Comparison of ENCODE assay signal across 21 mouse cellular contexts in genomic region chr6:103381030-103381429, GRCm38 (mm10).
DNase-seq lines count a peak whose midpoint lies in the region; ATAC-seq and TF ChIP-seq lines count a peak whose summit lies in the region.
"Had no signal": no experiment of that assay in that cellular context is flagged by ENCODE, and none has a peak within 500 bp of the region (broad histone marks: within the 10 kb centered on the region; RNA-seq: fewer than 3 reads in every experiment).

No protein-coding gene starts in this region.

- no peaks in the 10 kb centered on the region for H3K27me3 ChIP-seq in midbrain, embryonic 12.5 days
- H3K27me3 ChIP-seq in heart, adult 2 months (ENCODE audit: control insufficient read depth, insufficient read depth, low read length) = no peaks in the 10 kb centered on the region
- H3K27me3 ChIP-seq: CH12.LX; embryonic facial prominence, embryonic 15.5 days; limb, embryonic 12.5 days had no signal

- H3K9ac ChIP-seq in midbrain, embryonic 12.5 days (replicated peaks) = no peak overlapping the region
- H3K9ac ChIP-seq in heart, adult 2 months (ENCODE audit: low read depth, low read length) = no peak overlapping the region
- H3K9ac ChIP-seq: embryonic facial prominence, embryonic 15.5 days; limb, embryonic 12.5 days; liver, embryonic 14.5 days had no signal

- DNase-seq in cerebellum, postnatal 10 days = peak; percentile 12 to 19
- no peak for DNase-seq in cerebellum, adult 11 months
- DNase-seq in retina, postnatal 1 day = peak; percentile 14
- DNase-seq in retina, embryonic 14.5 days (ENCODE audit: low spot score) = no peak
- DNase-seq in ovary, postnatal 36 days (ENCODE audit: low spot score) = no peak
- no peak for DNase-seq in heart, adult 2 months
- DNase-seq: cerebellum, adult 18-20 months; gastrocnemius, postnatal 36 days; heart, postnatal 36 days; kidney, adult 11 months; kidney, postnatal 36 days; lung, postnatal 36 days; right cerebral cortex, postnatal 14 days; thymus, postnatal 4 days had no signal

- peak; percentile 50 for ATAC-seq in midbrain, embryonic 12.5 days (ENCODE audit: low FRiP score, low read depth)
- no peak for ATAC-seq in monocyte, adult 5-6 weeks (replicated peaks; ENCODE audit: insufficient number of reproducible peaks, low FRiP score, low TSS enrichment, poor library complexity, severe bottlenecking)

- no peak overlapping the region for H3K4me2 ChIP-seq in midbrain, embryonic 12.5 days (replicated peaks)
- H3K4me2 ChIP-seq: embryonic facial prominence, embryonic 15.5 days; heart, embryonic 11.5 days; limb, embryonic 12.5 days had no signal

- peak overlapping the region; percentile 50 for H3K27ac ChIP-seq in midbrain, embryonic 12.5 days (replicated peaks)
- H3K27ac ChIP-seq in heart, adult 2 months = no peak overlapping the region
- H3K27ac ChIP-seq: embryonic facial prominence, embryonic 15.5 days; limb, embryonic 12.5 days; liver, embryonic 14.5 days had no signal

- peaks cover 13% of the 10 kb centered on the region for H3K4me1 ChIP-seq in midbrain, embryonic 12.5 days
- no peaks in the 10 kb centered on the region for H3K4me1 ChIP-seq in heart, adult 2 months (ENCODE audit: control insufficient read depth, insufficient read depth, low read length)
- H3K4me1 ChIP-seq: embryonic facial prominence, embryonic 15.5 days; limb, embryonic 12.5 days had no signal

- no peaks in the 10 kb centered on the region for H3K79me2 ChIP-seq in heart, adult 2 months (replicated peaks; ENCODE audit: control insufficient read depth, insufficient read depth, low read length)

- no peak for TF ChIP-seq CTCF in heart, adult 2 months (IDR thresholded peaks at IDR 0.05)

- no peak overlapping the region for H3K4me3 ChIP-seq in midbrain, embryonic 12.5 days
- no peak overlapping the region for H3K4me3 ChIP-seq in heart, adult 2 months
- H3K4me3 ChIP-seq: embryonic facial prominence, embryonic 15.5 days; limb, embryonic 12.5 days had no signal

- H3K9me3 ChIP-seq in midbrain, embryonic 12.5 days = no peaks in the 10 kb centered on the region
- H3K9me3 ChIP-seq: embryonic facial prominence, embryonic 15.5 days; limb, embryonic 12.5 days had no signal

- intact Hi-C loops in heart, adult 2 months (cut with DNase I) = no loop called here

- whole genome bisulfite sequencing in midbrain, embryonic 12.5 days = 30% methylated on average over 1 of the region's 1 CpGs
- WGBS in heart, adult 2 months = 43% methylated on average over 1 of the region's 1 CpGs

- TF ChIP-seq EP300 in heart, adult 2 months (IDR thresholded peaks at IDR 0.05; ENCODE audit: insufficient read depth, low read depth, low read length) = no peak

- H3K36me3 ChIP-seq in midbrain, embryonic 12.5 days = no peaks in the 10 kb centered on the region
- H3K36me3 ChIP-seq in heart, adult 2 months (ENCODE audit: control insufficient read depth, insufficient read depth, low read length) = no peaks in the 10 kb centered on the region
- H3K36me3 ChIP-seq: embryonic facial prominence, embryonic 15.5 days; limb, embryonic 12.5 days had no signal

- TF ChIP-seq POLR2A in heart, adult 2 months (IDR thresholded peaks at IDR 0.05; ENCODE audit: insufficient read depth, low read depth, low read length) = no peak

Comparison
In these comparisons a context has a peak if more than half of its experiments do, and no peak if none do; other contexts are left out.
1. DNase-seq: peak in cerebellum, postnatal 10 days (2 of 2) and retina, postnatal 1 day (single experiment); none in cerebellum, adult 11 months (single experiment), retina, embryonic 14.5 days (single experiment), ovary, postnatal 36 days (single experiment) and heart, adult 2 months (0 of 2).